Mouse (Mus musculus): Measurements from ENCODE around the gene Psmb1.
A peak's percentile ranks its signal among the peaks of the same experiment; 100 is the strongest.
"Not testable (repeated sequence)": the region's sequence is repeated elsewhere in the genome, so short reads cannot be mapped to it uniquely, and the experiment has no call there.

The Psmb1 gene

GRCm38 (mm10) chr17:15499656-15500394 lies at the start of gene Psmb1, which contains the start of gene Tbp:
Gene Psmb1 (minus strand): TSS chr17:15499751.
Gene Tbp (plus strand): TSS chr17:15499888.
- peak; percentile 96 for DNase-seq (ENCODE audit: low read depth, low spot score)

- no peak for DNase-seq (ENCODE audit: low read depth, low spot score)
Observed at GRCm38 (mm10) chr17:15546440-15546839, 46.9 kb upstream of the Psmb1 start.

GRCm38 (mm10) chr17:15543868-15544267 lies 44.3 kb upstream of the Psmb1 start:
- DNase-seq (ENCODE audit: low read depth, low spot score) = not testable (repeated sequence)

GRCm38 (mm10) chr17:15540309-15540708 lies 40.8 kb upstream of the Psmb1 start:
- DNase-seq (ENCODE audit: low read depth, low spot score) = no peak

- DNase-seq (ENCODE audit: low read depth, low spot score) = no peak
Observed at GRCm38 (mm10) chr17:15536457-15536904, 36.9 kb upstream of the Psmb1 start.

GRCm38 (mm10) chr17:15535943-15536342 lies 36.4 kb upstream of the Psmb1 start:
- no peak for DNase-seq (ENCODE audit: low read depth, low spot score)

GRCm38 (mm10) chr17:15535162-15535800 lies 35.7 kb upstream of the Psmb1 start:
- no peak for DNase-seq (ENCODE audit: low read depth, low spot score)

GRCm38 (mm10) chr17:15530141-15530540 lies 30.6 kb upstream of the Psmb1 start:
- DNase-seq (ENCODE audit: low read depth, low spot score) = no peak

- no peak for DNase-seq (ENCODE audit: low read depth, low spot score)
Observed at GRCm38 (mm10) chr17:15528887-15529286, 29.3 kb upstream of the Psmb1 start.

GRCm38 (mm10) chr17:15527811-15528136 lies 28.2 kb upstream of the Psmb1 start:
- DNase-seq (ENCODE audit: low read depth, low spot score) = no peak

- DNase-seq (ENCODE audit: low read depth, low spot score) = peak; percentile 91
Observed at GRCm38 (mm10) chr17:15526986-15527810, 27.6 kb upstream of the Psmb1 start, which contains the start of gene Pdcd2. Gene Pdcd2 (minus strand): TSS chr17:15527301.

- DNase-seq (ENCODE audit: low read depth, low spot score) = no peak
Observed at GRCm38 (mm10) chr17:15526304-15526703, 26.8 kb upstream of the Psmb1 start.

- DNase-seq (ENCODE audit: low read depth, low spot score) = no peak
Observed at GRCm38 (mm10) chr17:15518766-15519165, 19.2 kb upstream of the Psmb1 start.

GRCm38 (mm10) chr17:15518186-15518585 lies 18.6 kb upstream of the Psmb1 start:
- DNase-seq (ENCODE audit: low read depth, low spot score) = no peak

- DNase-seq (ENCODE audit: low read depth, low spot score) = no peak
Observed at GRCm38 (mm10) chr17:15517776-15518175, 18.2 kb upstream of the Psmb1 start.

- no peak for DNase-seq (ENCODE audit: low read depth, low spot score)
Observed at GRCm38 (mm10) chr17:15510694-15511093, 11.1 kb upstream of the Psmb1 start.

- no peak for DNase-seq (ENCODE audit: low read depth, low spot score)
Observed at GRCm38 (mm10) chr17:15498753-15499113, 818 bp downstream of the Psmb1 start.

- peak; percentile 87 for DNase-seq (ENCODE audit: low read depth, low spot score)
Observed at GRCm38 (mm10) chr17:15497882-15498752, 1.4 kb downstream of the Psmb1 start.

GRCm38 (mm10) chr17:15490542-15490941 lies 9.0 kb downstream of the Psmb1 start:
- DNase-seq (ENCODE audit: low read depth, low spot score) = no peak

GRCm38 (mm10) chr17:15472671-15473070 lies 26.9 kb downstream of the Psmb1 start:
- no peak for DNase-seq (ENCODE audit: low read depth, low spot score)

GRCm38 (mm10) chr17:15467669-15468068 lies 31.9 kb downstream of the Psmb1 start:
- DNase-seq (ENCODE audit: low read depth, low spot score) = peak; percentile 68

Data from embryo, embryonic 11.5 days (tissue).